Mouse (Mus musculus): ENCODE data around the gene Max. TPM values are rescaled to one million over a fixed set of nuclear protein-coding genes. Genes with fewer than 3 reads are reported as not detected.

Gene Max
- polyA plus RNA-seq, 2 experiments from 2014 or later, result 38.1 to 126 TPM

DNA sequence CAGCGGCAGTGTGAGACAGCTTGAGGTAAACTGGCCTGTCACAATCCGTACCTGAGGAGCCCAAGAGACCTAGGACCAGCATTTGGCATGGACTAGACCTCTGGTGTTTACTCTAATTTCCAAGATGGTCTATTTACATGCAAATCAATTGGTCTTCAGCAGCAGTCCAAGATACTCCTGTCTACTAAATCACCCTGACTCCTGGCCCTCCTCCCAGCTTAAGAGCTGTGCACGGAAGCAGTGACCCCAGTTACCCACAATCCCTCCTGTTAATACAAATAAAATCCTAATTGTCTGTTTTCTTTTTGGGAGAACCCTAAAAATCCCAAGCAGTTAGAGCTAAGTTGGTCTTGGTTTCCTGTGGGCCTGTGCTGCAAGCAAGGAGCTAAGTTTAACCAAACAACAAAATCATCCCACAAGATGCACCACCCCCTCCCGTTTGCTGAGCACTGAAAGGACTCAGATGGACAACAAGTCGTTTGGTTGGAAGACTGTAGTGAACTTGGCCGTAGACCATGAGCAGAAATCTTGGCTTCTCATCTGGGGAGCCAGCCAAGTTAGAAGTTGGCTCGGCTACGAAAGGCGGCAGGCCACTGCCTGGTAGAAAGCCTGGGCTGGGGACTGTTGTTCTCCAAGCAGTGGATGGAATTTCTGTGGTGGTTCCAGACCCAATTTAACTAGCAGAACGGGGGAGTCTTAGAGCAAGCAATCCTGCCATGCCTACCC is 7.1 kb downstream of the Max start:
- no peak for ATAC-seq

GRCm38 (mm10) chr12:76953750-76954363 is 8.1 kb downstream of the Max start:
- ATAC-seq, result peak; percentile 28

GRCm38 (mm10) chr12:76950330-76950729 is 11.7 kb downstream of the Max start:
- peak; percentile 39 for ATAC-seq

- no peak for ATAC-seq
Measured at GRCm38 (mm10) chr12:76948781-76949180, 13.2 kb downstream of the Max start.

- no peak for ATAC-seq
Measured at GRCm38 (mm10) chr12:76948185-76948584, 13.8 kb downstream of the Max start.

GRCm38 (mm10) chr12:76947487-76947886 is 14.5 kb downstream of the Max start:
- no peak for ATAC-seq

GRCm38 (mm10) chr12:76943466-76943865 is 18.5 kb downstream of the Max start:
- ATAC-seq, result no peak

GRCm38 (mm10) chr12:76943046-76943445 is 19.0 kb downstream of the Max start:
- ATAC-seq, result no peak

DNA sequence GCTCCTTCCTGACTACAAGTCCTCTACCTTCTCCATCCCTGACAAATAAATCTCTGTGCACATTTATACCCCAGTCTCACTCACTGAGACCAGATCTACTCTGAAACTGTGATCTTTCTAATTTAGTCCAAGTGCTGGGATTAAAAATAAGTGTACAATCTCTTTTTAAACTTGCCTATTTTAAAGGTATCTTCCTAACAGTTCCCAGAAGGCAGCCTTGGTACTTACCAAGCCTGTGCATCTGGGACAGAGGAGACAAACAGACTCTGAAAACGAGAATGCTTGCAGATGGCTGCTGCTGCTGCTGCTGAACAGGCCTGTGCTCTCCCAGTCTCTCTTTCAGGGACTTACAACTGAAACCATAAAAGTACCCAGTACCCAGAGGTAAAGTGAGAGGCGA is 19.5 kb downstream of the Max start:
- no peak for ATAC-seq

GRCm38 (mm10) chr12:76941524-76941923 is 20.5 kb downstream of the Max start:
- ATAC-seq, result no peak

GRCm38 (mm10) chr12:76938013-76938412 is 24.0 kb downstream of the Max start:
- ATAC-seq, result no peak

- no peak for ATAC-seq
Measured at GRCm38 (mm10) chr12:76936211-76936610, 25.8 kb downstream of the Max start.

- no peak for ATAC-seq
Measured at GRCm38 (mm10) chr12:76934438-76934837, 27.6 kb downstream of the Max start.

GRCm38 (mm10) chr12:76932688-76933060 is 29.3 kb downstream of the Max start:
- no peak for ATAC-seq

- ATAC-seq, result no peak
Measured at GRCm38 (mm10) chr12:76931739-76932687, 30.0 kb downstream of the Max start.

DNA sequence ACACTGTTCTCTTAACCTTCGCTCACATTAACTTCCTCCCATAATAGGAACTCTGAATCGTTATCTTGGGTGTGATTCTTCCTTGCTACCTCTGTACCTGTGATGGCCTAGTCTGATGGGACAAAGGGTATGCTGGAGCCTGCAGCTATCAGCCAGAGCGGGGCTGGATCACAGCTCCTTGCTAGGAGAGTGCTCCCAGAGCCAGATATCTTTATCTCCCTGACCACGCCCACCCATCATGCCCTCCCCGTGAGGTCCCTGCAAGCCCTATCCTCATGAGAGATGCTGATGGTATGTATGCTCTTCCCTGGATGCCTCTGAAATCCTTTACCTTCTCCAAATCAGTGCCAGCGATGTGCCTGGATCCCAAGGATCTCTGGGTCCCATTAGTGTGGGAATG is 31.8 kb downstream of the Max start:
- ATAC-seq, result no peak

DNA sequence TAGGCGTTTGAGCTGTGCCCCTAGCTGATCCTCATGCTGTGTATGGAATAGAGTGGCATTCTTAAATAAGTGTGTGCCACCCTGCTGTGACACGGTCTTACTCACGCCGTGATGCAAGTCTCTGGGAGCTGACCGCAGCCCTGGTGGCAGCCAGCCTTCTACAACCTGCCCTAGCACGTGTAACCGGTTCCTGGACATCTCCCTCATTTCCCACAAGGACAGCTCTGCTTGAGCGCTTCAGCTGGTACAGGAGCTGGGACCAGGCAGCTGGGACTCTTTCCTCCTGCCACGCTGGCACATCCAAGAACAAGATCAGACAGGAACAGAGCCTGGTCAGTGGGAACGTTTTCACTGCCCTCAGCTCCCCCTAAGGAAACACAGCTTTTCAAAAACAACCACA is 34.5 kb downstream of the Max start:
- no peak for ATAC-seq

DNA sequence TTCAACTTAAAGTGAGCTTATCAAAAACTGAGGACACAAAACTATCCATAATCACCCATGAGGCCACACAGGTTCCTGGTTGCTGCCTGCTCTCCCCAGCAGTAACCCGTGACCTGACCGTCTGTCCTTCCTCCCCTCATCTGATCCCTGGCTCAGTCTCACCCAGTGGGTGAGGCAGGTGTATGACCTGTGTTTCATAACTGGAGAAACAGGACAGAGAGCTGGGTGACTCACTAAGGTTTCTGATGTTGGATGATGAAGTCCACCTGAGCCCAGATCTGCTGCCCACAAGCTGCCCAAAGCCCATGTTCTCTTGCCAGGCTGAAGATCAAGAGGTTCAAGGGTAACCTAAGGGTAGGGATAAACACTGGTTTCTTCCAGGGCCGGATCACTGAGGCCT is 35.0 kb downstream of the Max start:
- no peak for ATAC-seq

DNA sequence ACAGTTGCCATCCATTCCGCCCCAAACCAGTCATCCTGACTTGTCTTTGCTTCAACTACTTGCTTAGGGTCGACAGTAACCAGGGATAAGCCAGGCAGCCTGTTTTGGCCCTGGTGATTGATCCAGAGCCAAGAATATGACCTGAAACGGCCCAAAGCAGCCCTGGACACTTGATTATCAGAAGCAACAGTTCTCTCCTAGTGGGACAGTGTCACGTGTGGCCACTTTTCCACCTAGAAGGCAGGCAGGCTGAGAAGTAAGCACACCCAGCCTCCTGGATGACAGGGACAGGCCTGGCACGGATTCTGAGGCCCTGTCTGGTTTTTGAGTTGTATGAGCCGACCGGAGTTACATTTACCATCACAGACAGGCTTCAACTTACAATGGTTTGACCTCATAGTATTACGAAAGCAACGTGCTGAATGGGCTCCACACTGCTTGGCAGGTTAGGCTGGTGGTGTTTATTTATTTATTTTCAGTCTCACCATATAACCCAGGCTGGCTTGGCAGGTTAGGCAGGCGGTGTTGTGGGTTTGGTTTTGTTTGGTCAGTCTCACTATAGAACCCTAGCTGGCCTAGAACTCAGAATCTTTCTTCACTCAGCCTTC is 35.6 kb downstream of the Max start:
- ATAC-seq, result no peak

DNA sequence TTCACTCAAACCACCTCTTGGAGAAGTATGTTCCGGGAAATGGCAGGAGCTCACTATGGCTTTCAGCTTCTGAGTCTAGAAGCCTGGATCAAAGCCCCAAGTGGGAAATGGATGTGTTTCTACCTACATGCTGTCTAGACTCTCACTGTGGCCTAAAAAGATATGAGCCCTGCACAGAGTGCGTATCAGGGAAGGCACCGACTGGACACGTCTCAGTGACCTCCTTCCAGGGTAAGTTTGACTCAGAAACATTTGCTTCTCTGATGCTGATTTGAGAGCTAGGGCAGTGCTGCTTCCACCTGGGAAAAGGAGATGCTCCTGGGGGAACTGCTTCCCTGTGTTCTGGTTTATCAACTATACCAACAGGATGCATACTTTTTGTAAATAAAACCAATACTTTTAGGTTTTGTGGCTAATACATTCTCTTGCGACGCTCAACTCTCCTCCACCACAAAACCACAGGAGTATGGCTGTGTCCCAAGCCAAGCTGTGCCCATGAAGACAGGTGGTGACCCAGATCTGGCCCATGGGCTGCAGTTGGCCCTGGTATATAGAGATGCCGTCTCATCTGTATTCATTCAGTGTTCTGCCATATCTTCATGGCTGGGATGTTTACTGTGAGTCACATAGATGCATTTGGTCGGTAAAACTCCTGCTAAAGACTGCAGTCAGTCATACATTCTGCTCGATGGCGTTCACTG is 36.9 kb downstream of the Max start:
- no peak for ATAC-seq

DNA sequence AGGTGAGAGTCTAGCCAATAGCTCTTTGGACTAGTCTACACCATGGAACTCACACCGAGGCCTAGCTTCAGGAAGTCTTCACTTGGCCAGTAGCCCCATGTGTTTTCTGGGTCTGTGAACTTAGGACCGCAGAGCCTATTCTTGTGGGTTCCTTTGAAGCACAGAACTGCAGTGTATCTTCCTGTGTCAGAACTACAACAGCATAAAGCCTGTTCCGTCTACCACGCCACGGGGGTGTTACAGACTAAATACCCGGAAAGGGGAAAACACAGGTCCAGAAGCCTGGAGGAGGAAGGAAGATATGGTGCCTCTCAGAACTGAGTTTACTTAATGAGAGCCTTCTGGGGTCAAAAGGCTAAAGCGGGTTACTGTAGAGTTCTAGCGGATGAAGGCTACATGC is 38.9 kb downstream of the Max start:
- ATAC-seq, result peak; percentile 66

DNA sequence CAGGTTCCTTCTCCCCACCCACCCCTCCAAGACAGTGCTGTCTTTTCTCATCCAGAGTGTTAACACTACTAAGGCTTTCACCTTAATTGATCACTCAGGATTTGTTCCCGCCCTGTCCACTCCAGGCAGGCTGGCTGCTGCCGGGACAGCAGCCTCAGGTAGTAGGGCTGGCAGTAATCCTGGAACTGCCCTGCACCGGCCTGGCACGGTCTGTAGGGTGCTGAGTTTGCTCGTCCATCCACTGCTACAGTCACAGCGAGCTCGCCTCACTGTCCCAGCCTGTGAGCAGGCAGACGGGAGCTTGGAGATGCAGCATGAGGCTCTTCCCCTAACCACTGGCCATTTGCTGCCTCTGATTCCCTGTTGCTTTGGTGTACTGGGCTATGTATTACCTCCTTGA is 41.0 kb downstream of the Max start:
- ATAC-seq, result no peak

Data from CD4-positive, CD25-positive, alpha-beta regulatory T cell, adult 4 months (primary cell).